Mouse (Mus musculus): ENCODE data around the gene Utp4. TPM values are rescaled to one million over a fixed set of nuclear protein-coding genes. Genes with fewer than 3 reads are reported as not detected.

Gene Utp4
- total and polyA plus RNA-seq, 3 experiments: 123 to 218 (median 174) TPM

- no peak overlapping the region for H3K4me3 ChIP-seq (ENCODE audit: control insufficient read depth in 1 of 2, insufficient read depth in 1 of 2, low read depth in 2 of 2, low read length in 2 of 2)
- no peak for TF ChIP-seq NRF1 (IDR thresholded peaks at IDR 0.05; ENCODE audit: insufficient read depth, low read depth, low read length, poor library complexity, severe bottlenecking)
- TF ChIP-seq USF1 (IDR thresholded peaks at IDR 0.05; ENCODE audit: low read depth, low read length): no peak
- no peak for TF ChIP-seq HCFC1 (IDR thresholded peaks at IDR 0.05; ENCODE audit: low read depth, low read length)
- no peak for TF ChIP-seq USF2 (IDR thresholded peaks at IDR 0.05; ENCODE audit: borderline replicate concordance in 1 of 2, insufficient read depth in 1 of 2, low read depth in 1 of 2, low read length in 2 of 2)
- TF ChIP-seq POLR2AphosphoS2 (IDR thresholded peaks at IDR 0.05; ENCODE audit: low read length): no peak
- TF ChIP-seq BHLHE40 (IDR thresholded peaks at IDR 0.05; ENCODE audit: borderline replicate concordance, low read depth, low read length): no peak
- TF ChIP-seq MYC (IDR thresholded peaks at IDR 0.05; ENCODE audit: low read depth, low read length): no peak
- no peak for TF ChIP-seq CTCF (IDR thresholded peaks at IDR 0.05 in 2 of 3, conservative IDR thresholded peaks at IDR 0.05 in 1 of 3; ENCODE audit: control insufficient read depth in 1 of 3, insufficient read depth in 1 of 3, low read depth in 2 of 3, low read length in 3 of 3, poor library complexity in 1 of 3, severe bottlenecking in 1 of 3)
- no peak for TF ChIP-seq MXI1 (IDR thresholded peaks at IDR 0.05; ENCODE audit: low read depth, low read length)
- peaks cover 4 to 11% of the 10 kb centered on the region in 2 experiments; a peak in 2 of 4 replicates for H3K4me1 ChIP-seq (ENCODE audit: control insufficient read depth in 1 of 2, insufficient read depth in 2 of 2, low read length in 2 of 2)
- H3K9me3 ChIP-seq (replicated peaks; ENCODE audit: insufficient read depth, low read length): no peaks in the 10 kb centered on the region
- no peak for DNase-seq (ENCODE audit: low read depth, low spot score)
- H3K36me3 ChIP-seq (ENCODE audit: control insufficient read depth in 1 of 2, insufficient read depth in 2 of 2, low read length in 2 of 2): peaks cover 0 to 20% of the 10 kb centered on the region in 2 experiments; a peak in 2 of 4 replicates
- H3K9ac ChIP-seq (ENCODE audit: control insufficient read depth, low read depth, low read length, poor library complexity, severe bottlenecking): no peak overlapping the region
- H3K79me2 ChIP-seq (ENCODE audit: control insufficient read depth, insufficient read depth, low read length, poor library complexity): peaks cover 3% of the 10 kb centered on the region
- H3K27ac ChIP-seq (ENCODE audit: control insufficient read depth, low read depth, low read length): no peak overlapping the region
- no peaks in the 10 kb centered on the region for H3K27me3 ChIP-seq (ENCODE audit: control insufficient read depth in 1 of 2, insufficient read depth in 2 of 2, low read length in 2 of 2)
Measured at GRCm38 (mm10) chr8:106932376-106933065, 39.1 kb downstream of the Utp4 start.

GRCm38 (mm10) chr8:106933506-106934143 lies 40.2 kb downstream of the Utp4 start:
- no peaks in the 10 kb centered on the region for H3K9me3 ChIP-seq (replicated peaks; ENCODE audit: insufficient read depth, low read length)
- no peaks in the 10 kb centered on the region for H3K27me3 ChIP-seq (ENCODE audit: control insufficient read depth in 1 of 2, insufficient read depth in 2 of 2, low read length in 2 of 2)
- H3K4me1 ChIP-seq (ENCODE audit: control insufficient read depth in 1 of 2, insufficient read depth in 2 of 2, low read length in 2 of 2): peaks cover 4 to 11% of the 10 kb centered on the region in 2 experiments; a peak in 2 of 4 replicates
- H3K79me2 ChIP-seq (ENCODE audit: control insufficient read depth, insufficient read depth, low read length, poor library complexity): peaks cover 3% of the 10 kb centered on the region
- DNase-seq (ENCODE audit: low read depth, low spot score): peak; percentile 52
- H3K27ac ChIP-seq (ENCODE audit: control insufficient read depth, low read depth, low read length): peak overlapping the region; percentile 18; the same call in 1 of the 2 replicates
- no peak overlapping the region for H3K4me3 ChIP-seq (ENCODE audit: control insufficient read depth in 1 of 2, insufficient read depth in 1 of 2, low read depth in 2 of 2, low read length in 2 of 2)
- H3K36me3 ChIP-seq (ENCODE audit: control insufficient read depth in 1 of 2, insufficient read depth in 2 of 2, low read length in 2 of 2): peaks cover 0 to 16% of the 10 kb centered on the region in 2 experiments; a peak in 2 of 4 replicates
- TF ChIP-seq GATA1 (IDR thresholded peaks at IDR 0.05; ENCODE audit: low read depth, low read length) (peak; percentile 53; the same call in 1 of the 2 replicates), TBP (IDR thresholded peaks at IDR 0.05; ENCODE audit: low read depth, low read length) (peak; percentile 90), TAL1 (IDR thresholded peaks at IDR 0.05; ENCODE audit: low read length) (peak; percentile 40), MAFK (IDR thresholded peaks at IDR 0.05; ENCODE audit: borderline replicate concordance, low read depth, low read length) (peak; percentile 35; the same call in 1 of the 2 replicates), ZNF384 (IDR thresholded peaks at IDR 0.05; ENCODE audit: low read depth, low read length) (peak; percentile 77), ETS1 (IDR thresholded peaks at IDR 0.05; ENCODE audit: low read depth, low read length) (peak; percentile 74), POLR2A (IDR thresholded peaks at IDR 0.05; ENCODE audit: control insufficient read depth in 1 of 2, insufficient read depth in 1 of 2, low read depth in 1 of 2, low read length in 2 of 2, poor library complexity in 1 of 2) (no peak), MXI1 (IDR thresholded peaks at IDR 0.05; ENCODE audit: low read depth, low read length) (no peak)
- H3K9ac ChIP-seq (ENCODE audit: control insufficient read depth, low read depth, low read length, poor library complexity, severe bottlenecking): no peak overlapping the region
